Mouse (Mus musculus) C2C12 (cell line): Measurements from ENCODE around the gene Exoc3. TPM values are rescaled to one million over a fixed set of nuclear protein-coding genes. Genes with fewer than 3 reads are reported as not detected.

Experiments
- H3K27me3 ChIP-seq: one replicate; pipeline ENCODE4 v1.6.1; 2011; ENCODE audit not compliant: control insufficient read depth, insufficient read depth, insufficient read length
- H3K36me3 ChIP-seq: one replicate; pipeline ENCODE4 v1.6.1; 2011; ENCODE audit not compliant: control insufficient read depth, insufficient read depth
- H3K4me3 ChIP-seq: one replicate; pipeline ENCODE4 v1.5.1; 2011; ENCODE audit warnings: mild to moderate bottlenecking, control low read depth; ENCODE audit not compliant: poor library complexity, insufficient read depth, severe bottlenecking
- H3K79me2 ChIP-seq: one replicate; pipeline ENCODE4 v1.6.1; 2011; ENCODE audit not compliant: control insufficient read depth, insufficient read depth
- H3K79me3 ChIP-seq: one replicate; pipeline ENCODE4 v1.6.1; 2011; ENCODE audit warnings: low read depth, control low read depth
- H3ac ChIP-seq: one replicate; pipeline ENCODE3; 2011; ENCODE audit warnings: low read depth; ENCODE audit not compliant: control insufficient read depth, insufficient read length
- CEBPB ChIP-seq: IDR thresholded peaks from one replicate; pipeline ENCODE4 v1.6.1; 2011; ENCODE audit warnings: low read depth, mild to moderate bottlenecking, control low read depth, moderate library complexity
- CTCF ChIP-seq: IDR thresholded peaks from one replicate; pipeline ENCODE4 v1.5.1; 2011; ENCODE audit not compliant: control insufficient read depth, insufficient read depth, insufficient read length
- FOSL1 ChIP-seq: IDR thresholded peaks from one replicate; pipeline ENCODE4 v1.8.0; 2011; ENCODE audit warnings: mild to moderate bottlenecking, low read length; ENCODE audit not compliant: poor library complexity, insufficient read depth, severe bottlenecking
- MAX ChIP-seq: IDR thresholded peaks from one replicate; pipeline ENCODE4 v1.6.1; 2011; ENCODE audit warnings: mild to moderate bottlenecking, control low read depth
- MYOD1 ChIP-seq: IDR thresholded peaks from one replicate; pipeline ENCODE4 v1.6.1; 2011; ENCODE audit warnings: low read depth; ENCODE audit not compliant: control insufficient read depth, insufficient read length
- MYOG ChIP-seq: IDR thresholded peaks from one replicate; pipeline ENCODE4 v1.6.1; 2011; ENCODE audit not compliant: control insufficient read depth, insufficient read length; ENCODE audit errors: extremely low read depth
- USF1 ChIP-seq: IDR thresholded peaks from one replicate; pipeline ENCODE4 v1.6.1; 2011; ENCODE audit warnings: low read depth, mild to moderate bottlenecking, control low read depth, moderate library complexity
- polyA plus RNA-seq: library from polyadenylated mRNA; unstranded; fragments of >200 nt; fragmentation: generic; extraction: Trizol; gene quantifications from one replicate; pipeline ENCODE4 v1.2.1, GENCODE M21; 2012; ENCODE audit warnings: missing spikeins

Gene Exoc3
- polyA plus RNA-seq, 1 experiment: 22.8 TPM

DNA sequence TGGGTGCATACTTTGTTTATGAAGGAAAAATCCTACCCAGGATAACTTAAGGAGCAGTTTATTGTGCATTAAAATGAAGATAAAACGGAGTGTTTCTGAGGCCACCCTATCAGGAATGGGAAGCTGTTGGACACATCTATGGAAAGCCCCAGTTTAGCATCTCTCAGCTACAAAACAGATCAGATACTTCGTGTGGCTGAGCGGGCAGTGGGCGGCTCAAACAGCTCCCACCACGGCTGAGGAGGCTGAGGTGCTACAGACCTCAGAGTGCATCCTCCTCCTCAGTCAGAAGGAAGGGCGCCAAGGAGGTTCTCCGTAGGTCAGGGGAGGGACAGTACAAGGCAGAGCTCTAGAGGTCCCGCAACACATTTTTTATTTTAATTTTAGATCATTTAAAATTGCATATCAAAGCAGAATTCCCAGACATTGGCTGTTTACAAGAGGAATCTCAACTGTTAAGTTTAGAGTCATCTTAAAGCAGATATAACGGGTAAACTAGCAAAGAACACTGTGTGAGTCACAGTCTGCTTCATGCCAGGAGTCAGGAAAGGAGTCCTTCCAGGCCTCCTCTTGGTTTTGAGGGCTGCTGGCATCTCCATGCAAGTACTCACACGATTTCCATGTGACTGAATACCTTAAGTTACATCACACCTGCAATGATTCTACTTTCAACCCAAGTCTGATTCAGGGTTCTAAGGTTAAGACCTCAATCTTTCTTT is 38.9 kb downstream of the Exoc3 start:
- TF ChIP-seq CEBPB (no peak), MYOD1 (no peak), FOSL1 (no peak), MYOG (no peak), USF1 (no peak), MAX (no peak), CTCF (no peak)

DNA sequence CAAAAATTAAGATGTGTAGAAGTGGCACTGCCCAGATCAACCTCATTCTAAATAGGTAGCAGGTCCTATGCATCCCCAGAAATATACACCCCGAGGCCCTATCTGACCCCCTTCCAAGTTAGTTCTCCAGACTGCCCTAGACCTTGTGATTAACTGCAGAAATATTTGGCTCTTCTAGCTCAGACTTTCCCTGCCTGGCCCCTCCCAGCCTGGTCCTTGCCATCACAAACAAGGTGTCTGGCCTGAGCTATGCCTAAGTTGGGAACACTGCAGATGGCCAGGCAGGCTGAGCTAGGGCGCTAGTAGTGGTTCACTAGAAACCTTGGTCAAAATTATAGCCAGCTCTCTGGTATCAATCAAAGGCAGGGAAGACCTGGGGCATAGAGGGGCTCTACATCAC is 41.0 kb downstream of the Exoc3 start:
- TF ChIP-seq MAX: no peak
- no peak for TF ChIP-seq MYOG
- no peak for TF ChIP-seq CTCF
- no peak for TF ChIP-seq CEBPB
- no peak for TF ChIP-seq MYOD1
- TF ChIP-seq USF1: no peak
- TF ChIP-seq FOSL1: no peak
- no peaks in the 10 kb centered on the region for H3K79me3 ChIP-seq
- no peaks in the 10 kb centered on the region for H3K79me2 ChIP-seq
- H3K27me3 ChIP-seq: no peaks in the 10 kb centered on the region
- H3ac ChIP-seq: no peak overlapping the region
- H3K36me3 ChIP-seq: peaks cover 12% of the 10 kb centered on the region
- no peak overlapping the region for H3K4me3 ChIP-seq

More for the DNA sequence above, 38.9 kb downstream of the Exoc3 start:
- no peak overlapping the region for H3ac ChIP-seq
- no peaks in the 10 kb centered on the region for H3K79me2 ChIP-seq
- peaks cover 26% of the 10 kb centered on the region for H3K36me3 ChIP-seq
- no peaks in the 10 kb centered on the region for H3K27me3 ChIP-seq
- no peaks in the 10 kb centered on the region for H3K79me3 ChIP-seq
- H3K4me3 ChIP-seq: no peak overlapping the region

DNA sequence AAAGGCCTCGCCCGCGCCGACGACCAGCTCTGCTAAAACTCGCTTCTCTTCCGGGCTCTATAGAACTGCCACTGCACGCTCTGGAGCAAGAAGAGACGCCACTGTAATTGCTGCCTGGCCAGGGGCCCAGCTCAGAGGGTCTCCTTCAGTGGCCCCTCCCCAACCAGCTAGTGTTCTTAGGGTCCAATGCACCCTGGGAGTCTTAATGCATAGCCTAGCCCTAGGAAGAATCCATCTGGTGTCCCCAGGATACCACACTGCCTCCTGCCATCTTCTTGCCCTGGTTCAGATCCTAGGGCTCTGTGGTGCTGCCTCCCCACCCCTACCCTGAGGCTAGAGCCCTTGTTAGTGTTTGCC is 41.5 kb downstream of the Exoc3 start:
- no peak overlapping the region for H3ac ChIP-seq
- H3K79me3 ChIP-seq: no peaks in the 10 kb centered on the region
- peaks cover 10% of the 10 kb centered on the region for H3K36me3 ChIP-seq
- TF ChIP-seq USF1 (no peak), MAX (no peak), MYOD1 (no peak), CEBPB (no peak)
- no peak overlapping the region for H3K4me3 ChIP-seq
- no peaks in the 10 kb centered on the region for H3K79me2 ChIP-seq
- H3K27me3 ChIP-seq: no peaks in the 10 kb centered on the region

DNA sequence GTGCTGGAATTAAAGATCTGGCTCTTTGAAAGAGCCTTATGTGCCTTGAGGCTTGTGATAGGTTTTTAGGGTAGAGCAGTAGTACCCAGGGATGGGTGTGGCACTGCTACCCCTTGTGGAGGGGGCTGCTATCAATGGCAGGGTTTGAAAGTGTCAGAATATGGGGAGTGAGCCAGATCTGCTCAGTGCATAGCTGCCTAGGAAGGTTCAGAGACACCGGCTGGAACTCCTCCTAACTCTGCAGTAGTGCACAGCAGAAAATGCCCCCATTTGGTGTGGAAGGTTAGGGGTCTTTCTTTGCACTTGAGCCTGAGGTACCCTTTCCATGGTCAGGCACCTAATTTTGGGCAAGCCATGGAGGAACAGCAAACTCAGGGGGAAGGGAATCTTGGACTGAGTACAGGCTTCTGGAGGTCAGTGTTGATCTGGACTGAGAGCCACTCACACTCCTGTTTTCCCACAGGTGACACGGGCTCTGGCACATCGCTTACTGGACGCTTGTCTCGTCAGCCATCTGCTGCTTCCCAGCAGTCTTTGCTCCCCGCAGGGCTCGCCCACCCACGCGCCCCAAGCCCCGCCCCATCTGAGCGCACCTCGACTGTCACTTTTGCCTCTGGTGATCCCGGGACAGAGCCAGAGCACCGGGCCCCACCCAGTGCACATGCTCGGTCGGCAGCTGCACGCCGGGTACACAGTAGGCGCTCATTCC is 42.0 kb downstream of the Exoc3 start:
- no peaks in the 10 kb centered on the region for H3K27me3 ChIP-seq
- H3K79me2 ChIP-seq: no peaks in the 10 kb centered on the region
- H3ac ChIP-seq: no peak overlapping the region
- H3K4me3 ChIP-seq: no peak overlapping the region
- H3K36me3 ChIP-seq: peaks cover 5% of the 10 kb centered on the region
- TF ChIP-seq USF1 (no peak), MYOD1 (no peak), FOSL1 (no peak), CTCF (no peak), MAX (no peak), CEBPB (no peak), MYOG (no peak)
- no peaks in the 10 kb centered on the region for H3K79me3 ChIP-seq

DNA sequence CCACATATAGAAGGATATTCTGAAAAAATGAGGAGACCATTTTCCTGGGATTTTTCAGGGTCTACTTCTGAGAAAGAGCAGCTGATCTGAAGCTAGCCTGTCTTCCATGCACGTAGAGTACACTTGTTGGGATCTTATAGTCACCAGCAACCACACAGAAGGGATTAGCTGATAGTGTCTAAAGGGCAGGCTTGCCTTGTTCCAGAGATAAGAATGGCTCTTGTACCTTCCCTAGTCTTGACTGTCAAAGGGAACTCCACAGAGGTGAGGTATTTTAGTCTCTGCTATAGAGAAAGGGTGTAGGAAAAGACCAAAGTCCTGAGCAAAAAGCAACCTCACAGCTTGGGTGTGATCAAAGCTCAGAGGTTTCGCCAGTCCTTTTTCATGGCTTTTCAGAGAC is 61.2 kb downstream of the Exoc3 start:
- Histone ChIP-seq H3K36me3 (no peaks in the 10 kb centered on the region), H3K27me3 (no peaks in the 10 kb centered on the region), H3K79me2 (no peaks in the 10 kb centered on the region), H3K4me3 (no peak overlapping the region), H3ac (no peak overlapping the region), H3K79me3 (no peaks in the 10 kb centered on the region)
- TF ChIP-seq CTCF: no peak
- no peak for TF ChIP-seq FOSL1
- TF ChIP-seq MAX: no peak
- no peak for TF ChIP-seq MYOG
- TF ChIP-seq MYOD1: no peak
- TF ChIP-seq CEBPB: no peak
- TF ChIP-seq USF1: no peak
